Mouse (Mus musculus) lung, postnatal 0 days (tissue): ENCODE measurements around the gene Lcn10.

Experiments used
- CTCF ChIP-seq: IDR thresholded peaks from 2 replicates; pipeline ENCODE4 v1.5.1; 2016; ENCODE audit warnings: antibody characterized with exemption, mild to moderate bottlenecking
- EP300 ChIP-seq: IDR thresholded peaks from 2 replicates; pipeline ENCODE4 v1.6.1; 2016; ENCODE audit warnings: antibody characterized with exemption, mild to moderate bottlenecking, control low read depth

DNA sequence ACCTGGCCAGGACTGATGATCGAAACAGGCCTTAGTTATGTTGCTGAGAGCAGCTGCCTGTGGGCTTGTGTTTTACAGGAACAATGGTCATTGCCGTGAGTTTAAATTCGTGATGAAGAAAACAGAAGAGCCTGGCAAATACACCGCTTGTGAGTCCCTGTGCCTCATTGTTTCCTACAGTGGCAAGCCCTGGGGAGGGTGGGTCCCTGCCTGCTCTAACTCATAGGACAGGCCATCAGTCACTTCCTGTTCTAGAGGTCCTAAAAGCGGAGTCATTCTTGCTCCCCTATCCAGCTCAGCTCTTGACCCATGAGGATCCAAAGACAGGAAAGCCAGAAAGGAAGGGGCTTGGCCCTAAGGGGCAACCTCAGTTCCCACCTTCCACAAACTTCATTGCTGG lies 18.5 kb downstream of the Lcn10 start:
- no peak for TF ChIP-seq EP300
- TF ChIP-seq CTCF, result no peak
